Mouse (Mus musculus) spleen, adult 2 months (tissue): Measurements from ENCODE around the gene Rsph14.

Experiments used
- CTCF ChIP-seq: fragments of 200-500 bp; IDR thresholded peaks from 2 replicates; pipeline ENCODE4 v1.5.1; 2011; ENCODE audit warnings: mild to moderate bottlenecking, inconsistent platforms; ENCODE audit not compliant: insufficient read depth, insufficient read length, insufficient replicate concordance; ENCODE audit errors: extremely low read depth
- POLR2A ChIP-seq: fragments of 200-500 bp; IDR thresholded peaks from 2 replicates; pipeline ENCODE4 v1.6.1; 2011; ENCODE audit warnings: low read depth, low read length, inconsistent platforms

- TF ChIP-seq POLR2A (no peak), CTCF (no peak)
Measured at GRCm38 (mm10) chr10:74994863-74995262, 37.5 kb downstream of the Rsph14 start.
